Mouse (Mus musculus) forebrain, embryonic 15.5 days (tissue): ENCODE measurements around the gene Prom2. TPM values are rescaled to one million over a fixed set of nuclear protein-coding genes. Genes with fewer than 3 reads are reported as not detected.
A peak's percentile ranks its signal among the peaks of the same experiment; 100 is the strongest.

Experiments
- ATAC-seq: fragments of 200-750 bp; cut with Nextera tagmentation; replicated peaks from 2 replicates; pipeline ENCODE4 v1.8.0; 2017; ENCODE audit warnings: mild to moderate bottlenecking, moderate TSS enrichment, moderate library complexity
- H3K27ac ChIP-seq: fragments of 300-500 bp; sonication (generic); replicated peaks from 2 replicates; pipeline ENCODE4 v1.5.1; 2015; ENCODE audit warnings: mild to moderate bottlenecking, inconsistent platforms
- H3K27me3 ChIP-seq: fragments of 300-500 bp; sonication (generic); 2 replicates; pipeline ENCODE4 v1.6.1; 2015; ENCODE audit warnings: inconsistent platforms
- H3K36me3 ChIP-seq: fragments of 300-500 bp; sonication (generic); 2 replicates; pipeline ENCODE4 v1.6.1; 2015; ENCODE audit warnings: mild to moderate bottlenecking, inconsistent platforms
- H3K4me1 ChIP-seq: fragments of 300-500 bp; sonication (generic); 2 replicates; pipeline ENCODE4 v1.6.1; 2015; ENCODE audit warnings: inconsistent platforms
- H3K4me2 ChIP-seq: fragments of 300-500 bp; sonication (generic); replicated peaks from 2 replicates; pipeline ENCODE4 v1.6.1; 2015; ENCODE audit warnings: mild to moderate bottlenecking, inconsistent platforms
- H3K4me3 ChIP-seq: fragments of 300-500 bp; sonication (generic); 2 replicates; pipeline ENCODE4 v1.5.1; 2015; ENCODE audit warnings: mild to moderate bottlenecking, inconsistent platforms
- H3K9ac ChIP-seq: fragments of 300-500 bp; sonication (generic); replicated peaks from 2 replicates; pipeline ENCODE4 v1.6.1; 2015; ENCODE audit warnings: mild to moderate bottlenecking, inconsistent platforms
- H3K9me3 ChIP-seq: fragments of 300-500 bp; sonication (generic); 2 replicates; pipeline ENCODE4 v1.6.1; 2016; ENCODE audit warnings: inconsistent platforms
- WGBS: fragments of 180-500 bp; shearing (Covaris S2); methylation state at CpG from one replicate; pipeline ENCODE4 v1.1.7; 2015; ENCODE audit warnings: mixed read lengths; 5-methylcytosine and 5-hydroxymethylcytosine counted together
- polyA plus RNA-seq: library from polyadenylated mRNA; unstranded; fragments of >200 nt; fragmentation: Nextera tagmentation; extraction: Ambion mirVana; gene quantifications from 2 replicates; pipeline ENCODE4 v1.2.1, GENCODE M21; 2015

Gene Prom2
- polyA plus RNA-seq, 1 experiment from 2014 or later, result not detected

- no peaks in the 10 kb centered on the region for H3K9me3 ChIP-seq
- WGBS, result 80% methylated on average over 5 of the region's 5 CpGs
Observed at GRCm38 (mm10) chr2:127548342-127549074, 7.2 kb upstream of the Prom2 start.

GRCm38 (mm10) chr2:127541697-127542096, 430 bp upstream of the Prom2 start:
- no peaks in the 10 kb centered on the region for H3K36me3 ChIP-seq

More at GRCm38 (mm10) chr2:127548342-127549074, 7.2 kb upstream of the Prom2 start:
- Histone ChIP-seq H3K4me3 (no peak overlapping the region), H3K9ac (no peak overlapping the region), H3K27me3 (no peaks in the 10 kb centered on the region), H3K4me1 (no peaks in the 10 kb centered on the region), H3K4me2 (no peak overlapping the region), H3K27ac (no peak overlapping the region), H3K36me3 (no peaks in the 10 kb centered on the region)
- ATAC-seq, result no peak

GRCm38 (mm10) chr2:127539494-127539893, 1.8 kb downstream of the Prom2 start:
- 27% methylated on average over 4 of the region's 4 CpGs for WGBS
- H3K4me1 ChIP-seq, result peaks cover 4% of the 10 kb centered on the region; the same call in 1 of the 2 replicates
- H3K27ac ChIP-seq, result no peak overlapping the region
- H3K27me3 ChIP-seq, result peaks cover 38% of the 10 kb centered on the region
- no peaks in the 10 kb centered on the region for H3K9me3 ChIP-seq
- no peaks in the 10 kb centered on the region for H3K36me3 ChIP-seq
- H3K4me2 ChIP-seq, result no peak overlapping the region
- no peak for ATAC-seq
- H3K4me3 ChIP-seq, result no peak overlapping the region
- H3K9ac ChIP-seq, result no peak overlapping the region

More at GRCm38 (mm10) chr2:127541697-127542096, 430 bp upstream of the Prom2 start:
- no peaks in the 10 kb centered on the region for H3K9me3 ChIP-seq
- no peak overlapping the region for H3K27ac ChIP-seq
- no peak for ATAC-seq
- H3K4me1 ChIP-seq, result peaks cover 4% of the 10 kb centered on the region; the same call in 1 of the 2 replicates
- no peak overlapping the region for H3K4me3 ChIP-seq
- H3K27me3 ChIP-seq, result peaks cover 38% of the 10 kb centered on the region
- 85% methylated on average over 2 of the region's 2 CpGs for WGBS
- no peak overlapping the region for H3K9ac ChIP-seq
- H3K4me2 ChIP-seq, result no peak overlapping the region

GRCm38 (mm10) chr2:127537548-127537947, 3.7 kb downstream of the Prom2 start:
- Histone ChIP-seq H3K4me3 (no peak overlapping the region), H3K36me3 (no peaks in the 10 kb centered on the region), H3K4me1 (peaks cover 4% of the 10 kb centered on the region; the same call in 1 of the 2 replicates), H3K27ac (no peak overlapping the region), H3K9ac (no peak overlapping the region), H3K4me2 (no peak overlapping the region), H3K9me3 (no peaks in the 10 kb centered on the region), H3K27me3 (peaks cover 35% of the 10 kb centered on the region)
- no peak for ATAC-seq
- 68% methylated on average over 3 of the region's 3 CpGs for WGBS

GRCm38 (mm10) chr2:127535363-127535762, 5.9 kb downstream of the Prom2 start:
- Histone ChIP-seq H3K4me3 (no peak overlapping the region), H3K27me3 (peaks cover 15% of the 10 kb centered on the region), H3K9me3 (no peaks in the 10 kb centered on the region), H3K4me1 (no peaks in the 10 kb centered on the region), H3K36me3 (no peaks in the 10 kb centered on the region), H3K9ac (no peak overlapping the region), H3K27ac (no peak overlapping the region), H3K4me2 (no peak overlapping the region)
- ATAC-seq, result no peak
- 80% methylated on average over 9 of the region's 9 CpGs for WGBS

- Histone ChIP-seq H3K4me2 (no peak overlapping the region), H3K4me3 (no peak overlapping the region), H3K27me3 (peaks cover 6% of the 10 kb centered on the region; the same call in 1 of the 2 replicates), H3K9ac (no peak overlapping the region), H3K9me3 (no peaks in the 10 kb centered on the region), H3K27ac (no peak overlapping the region), H3K4me1 (no peaks in the 10 kb centered on the region), H3K36me3 (no peaks in the 10 kb centered on the region)
- ATAC-seq, result no peak
- 12% methylated on average over 9 of the region's 9 CpGs for WGBS
Observed at GRCm38 (mm10) chr2:127532379-127532778, 8.9 kb downstream of the Prom2 start.

- no peaks in the 10 kb centered on the region for H3K36me3 ChIP-seq
- H3K27ac ChIP-seq, result no peak overlapping the region
- H3K4me1 ChIP-seq, result no peaks in the 10 kb centered on the region
- H3K4me2 ChIP-seq, result no peak overlapping the region
- H3K27me3 ChIP-seq, result peaks cover 6% of the 10 kb centered on the region; the same call in 1 of the 2 replicates
- H3K9ac ChIP-seq, result no peak overlapping the region
- 80% methylated on average over 2 of the region's 2 CpGs for WGBS
- no peak overlapping the region for H3K4me3 ChIP-seq
- ATAC-seq, result no peak
- H3K9me3 ChIP-seq, result no peaks in the 10 kb centered on the region
Observed at GRCm38 (mm10) chr2:127531592-127531991, 9.7 kb downstream of the Prom2 start.

- Histone ChIP-seq H3K27ac (no peak overlapping the region), H3K9ac (no peak overlapping the region), H3K9me3 (no peaks in the 10 kb centered on the region), H3K36me3 (no peaks in the 10 kb centered on the region), H3K4me1 (no peaks in the 10 kb centered on the region), H3K27me3 (peaks cover 6% of the 10 kb centered on the region; the same call in 1 of the 2 replicates), H3K4me2 (no peak overlapping the region), H3K4me3 (no peak overlapping the region)
- no peak for ATAC-seq
- 69% methylated on average over 3 of the region's 3 CpGs for WGBS
Observed at GRCm38 (mm10) chr2:127530418-127530817, 10.8 kb downstream of the Prom2 start.

- no peak overlapping the region for H3K27ac ChIP-seq
- no peaks in the 10 kb centered on the region for H3K36me3 ChIP-seq
- no peaks in the 10 kb centered on the region for H3K27me3 ChIP-seq
- 92% methylated on average over 3 of the region's 3 CpGs for WGBS
- no peak overlapping the region for H3K4me3 ChIP-seq
- H3K4me2 ChIP-seq, result no peak overlapping the region
- no peaks in the 10 kb centered on the region for H3K9me3 ChIP-seq
- peaks cover 39% of the 10 kb centered on the region for H3K4me1 ChIP-seq
- no peak for ATAC-seq
- no peak overlapping the region for H3K9ac ChIP-seq
Observed at GRCm38 (mm10) chr2:127525004-127525775, 16.1 kb downstream of the Prom2 start.

GRCm38 (mm10) chr2:127523950-127524729, 17.1 kb downstream of the Prom2 start:
- no peaks in the 10 kb centered on the region for H3K36me3 ChIP-seq
- H3K9me3 ChIP-seq, result no peaks in the 10 kb centered on the region
- no peak overlapping the region for H3K4me3 ChIP-seq
- no peak for ATAC-seq
- no peak overlapping the region for H3K4me2 ChIP-seq
- 56% methylated on average over 7 of the region's 7 CpGs for WGBS
- peaks cover 49% of the 10 kb centered on the region for H3K4me1 ChIP-seq
- no peak overlapping the region for H3K27ac ChIP-seq
- no peak overlapping the region for H3K9ac ChIP-seq
- no peaks in the 10 kb centered on the region for H3K27me3 ChIP-seq

- ATAC-seq, result peak; percentile 86
- H3K4me2 ChIP-seq, result peak within 1 kb of the TSS; percentile 71
- no peaks in the 10 kb centered on the region for H3K36me3 ChIP-seq
- no peaks in the 10 kb centered on the region for H3K27me3 ChIP-seq
- no peaks in the 10 kb centered on the region for H3K9me3 ChIP-seq
- H3K9ac ChIP-seq, result peak within 1 kb of the TSS; percentile 72
- H3K4me3 ChIP-seq, result peak within 1 kb of the TSS; percentile 45
- WGBS, result under 1% methylated on average over 10 of the region's 10 CpGs
- H3K27ac ChIP-seq, result peak within 1 kb of the TSS; percentile 92
- peaks cover 70% of the 10 kb centered on the region for H3K4me1 ChIP-seq
Observed at GRCm38 (mm10) chr2:127522006-127522441, 19.2 kb downstream of the Prom2 start, which contains the start of gene Kcnip3. Gene Kcnip3 (minus strand): TSS chr2:127522094.
